Comparison of ENCODE assay signal across 9 mouse cellular contexts in the genomic region with DNA sequence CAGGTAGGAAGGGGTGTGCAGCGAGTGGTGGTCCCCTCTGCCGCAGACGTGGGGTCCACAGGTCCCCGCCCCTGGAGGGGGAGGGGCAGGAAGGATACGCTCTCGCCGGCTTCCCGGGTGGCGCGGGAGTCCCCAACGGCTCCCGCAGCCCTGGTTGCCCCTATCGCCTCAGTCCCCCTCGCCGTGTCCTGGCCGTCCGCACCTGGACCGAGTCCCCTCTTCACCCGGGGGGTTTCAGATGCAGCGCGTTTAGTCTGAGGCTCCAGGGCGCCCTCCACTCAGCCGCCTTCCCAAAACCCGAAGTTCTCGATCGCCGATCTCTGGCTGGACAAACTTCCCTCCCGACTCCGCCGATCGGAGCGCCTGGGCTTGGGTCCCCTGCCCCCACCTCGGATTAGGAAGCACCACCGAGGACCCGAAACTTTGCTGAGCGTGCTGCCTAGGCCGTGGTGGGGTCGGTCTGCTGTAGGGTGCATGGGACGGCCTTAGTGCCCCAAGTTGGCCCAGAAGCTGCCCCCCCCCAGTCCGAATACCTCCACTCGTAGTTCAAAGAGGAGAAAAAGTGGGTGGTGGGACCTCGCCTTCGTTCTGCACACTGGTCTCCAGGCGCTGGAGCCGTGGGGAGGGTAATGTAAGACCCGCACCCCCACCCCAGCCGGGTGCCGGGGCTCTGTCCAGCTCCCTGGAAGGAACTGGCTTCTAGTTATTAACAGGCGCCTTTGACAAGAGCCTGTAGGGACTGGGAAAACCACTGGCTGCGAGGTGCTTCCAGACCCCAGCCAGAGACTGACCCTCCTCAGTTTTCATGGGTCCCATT. TPM values are rescaled to one million over a fixed set of nuclear protein-coding genes. Genes with fewer than 3 reads are reported as not detected.
A peak's percentile ranks its signal among the peaks of the same experiment; 100 is the strongest.
DNase-seq lines count a peak whose midpoint lies in the region; ATAC-seq lines count a peak whose summit lies in the region.
"Had no signal": no experiment of that assay in that cellular context is flagged by ENCODE, and none has a peak within 500 bp of the region (broad histone marks: within the 10 kb centered on the region; RNA-seq: fewer than 3 reads in every experiment).

No protein-coding gene starts in this region.

- peak; percentile 91 for DNase-seq in heart, adult 11 months
- no peak for DNase-seq in heart, postnatal 36 days
- peak; percentile 20 for DNase-seq in Muller cell, postnatal 12 days (ENCODE audit: inconsistent ontology term)
- no peak for DNase-seq in B cell, adult 2 months
- DNase-seq in cerebellum, adult 9-11 months, result no peak

- no peak overlapping the region for H3K27ac ChIP-seq in heart, embryonic 15.5 days
- H3K27ac ChIP-seq in limb, embryonic 15.5 days, result no peak overlapping the region
- H3K27ac ChIP-seq in neural tube, embryonic 15.5 days (replicated peaks), result peak overlapping the region; percentile 74

- peak overlapping the region; percentile 55 for H3K9ac ChIP-seq in heart, embryonic 15.5 days
- peak overlapping the region; percentile 48 for H3K9ac ChIP-seq in limb, embryonic 15.5 days
- peak overlapping the region; percentile 80 for H3K9ac ChIP-seq in neural tube, embryonic 15.5 days (replicated peaks)

- under 1% methylated on average over 41 of the region's 50 CpGs for WGBS in heart, embryonic 15.5 days
- WGBS in limb, embryonic 15.5 days, result under 1% methylated on average over 49 of the region's 50 CpGs
- WGBS in neural tube, embryonic 15.5 days, result under 1% methylated on average over 50 of the region's 50 CpGs

- H3K4me1 ChIP-seq in heart, embryonic 15.5 days (replicated peaks), result peaks cover 52% of the 10 kb centered on the region
- peaks cover 63% of the 10 kb centered on the region for H3K4me1 ChIP-seq in limb, embryonic 15.5 days
- peaks cover 73% of the 10 kb centered on the region for H3K4me1 ChIP-seq in neural tube, embryonic 15.5 days

- H3K4me3 ChIP-seq in heart, embryonic 15.5 days, result peak overlapping the region; percentile 58
- H3K4me3 ChIP-seq in limb, embryonic 15.5 days, result peak overlapping the region; percentile 64
- peak overlapping the region; percentile 74 for H3K4me3 ChIP-seq in neural tube, embryonic 15.5 days (replicated peaks)

- H3K36me3 ChIP-seq in heart, embryonic 15.5 days, result no peaks in the 10 kb centered on the region
- H3K36me3 ChIP-seq in limb, embryonic 15.5 days, result no peaks in the 10 kb centered on the region
- H3K36me3 ChIP-seq in neural tube, embryonic 15.5 days, result no peaks in the 10 kb centered on the region

- intact Hi-C loops in heart, postnatal 36 days (cut with DNase I), result loop anchor here (2.0 to 5.0 kb wide), 3 partner anchors 24 to 288 kb away; no protein-coding TSS in a partner anchor

- no peak for ATAC-seq in heart, embryonic 15.5 days (replicated peaks; ENCODE audit: insufficient number of reproducible peaks, insufficient read depth, low FRiP score, low read depth)
- no peak for ATAC-seq in limb, embryonic 15.5 days (ENCODE audit: insufficient number of reproducible peaks, low FRiP score, low TSS enrichment, low read depth)
- 0 out of 2 replicates have a peak, but pooled peaks have one; percentile 12 for ATAC-seq in neural tube, embryonic 15.5 days (ENCODE audit: low FRiP score)

- H3K4me2 ChIP-seq in heart, embryonic 15.5 days, result peak overlapping the region; percentile 95
- H3K4me2 ChIP-seq in limb, embryonic 15.5 days, result peak overlapping the region; percentile 99
- peak overlapping the region; percentile 98 for H3K4me2 ChIP-seq in neural tube, embryonic 15.5 days

- H3K9me3 ChIP-seq in heart, embryonic 15.5 days (replicated peaks), result no peaks in the 10 kb centered on the region
- no peaks in the 10 kb centered on the region for H3K9me3 ChIP-seq in limb, embryonic 15.5 days
- H3K9me3 ChIP-seq in neural tube, embryonic 15.5 days (replicated peaks), result no peaks in the 10 kb centered on the region

- peaks cover 100% of the 10 kb centered on the region for H3K27me3 ChIP-seq in heart, embryonic 15.5 days
- peaks cover 92% of the 10 kb centered on the region for H3K27me3 ChIP-seq in limb, embryonic 15.5 days
- H3K27me3 ChIP-seq in neural tube, embryonic 15.5 days (replicated peaks), result peaks cover 52% of the 10 kb centered on the region

RNA-seq across cellular contexts. Expression of a gene that starts 1.3 kb away (rescaled TPM):
- under 1 TPM; 0.08 to 0.38 TPM for total RNA-seq in heart, postnatal 36 days (2021)
- 0.10 and 0.65 TPM in 2 replicates for polyA plus RNA-seq in heart, embryonic 15.5 days (2015; fragmentation: Nextera tagmentation; extraction: Ambion mirVana)
- 1.2 and 1.3 TPM in 2 replicates for polyA plus RNA-seq in limb, embryonic 15.5 days (2015; fragmentation: Nextera tagmentation; extraction: Ambion mirVana)
- 5.7 TPM in 2 replicates for polyA plus RNA-seq in neural tube, embryonic 15.5 days (2015; fragmentation: Nextera tagmentation; extraction: Ambion mirVana)
- total RNA-seq: MEL had no signal

Comparison
In these comparisons a context has a peak if more than half of its experiments do, and no peak if none do; other contexts are left out.
1. DNase-seq: peak in heart, adult 11 months (single experiment) and Muller cell, postnatal 12 days (single experiment); none in heart, postnatal 36 days (0 of 2), B cell, adult 2 months (0 of 2) and cerebellum, adult 9-11 months (single experiment).
2. Peak in every context shown above with its lines, with median percentiles within 50 percentile points of each other: H3K4me2 ChIP-seq, H3K4me3 ChIP-seq and H3K9ac ChIP-seq.